8 mouse cellular contexts compared by ENCODE assay signal in the genomic region with DNA sequence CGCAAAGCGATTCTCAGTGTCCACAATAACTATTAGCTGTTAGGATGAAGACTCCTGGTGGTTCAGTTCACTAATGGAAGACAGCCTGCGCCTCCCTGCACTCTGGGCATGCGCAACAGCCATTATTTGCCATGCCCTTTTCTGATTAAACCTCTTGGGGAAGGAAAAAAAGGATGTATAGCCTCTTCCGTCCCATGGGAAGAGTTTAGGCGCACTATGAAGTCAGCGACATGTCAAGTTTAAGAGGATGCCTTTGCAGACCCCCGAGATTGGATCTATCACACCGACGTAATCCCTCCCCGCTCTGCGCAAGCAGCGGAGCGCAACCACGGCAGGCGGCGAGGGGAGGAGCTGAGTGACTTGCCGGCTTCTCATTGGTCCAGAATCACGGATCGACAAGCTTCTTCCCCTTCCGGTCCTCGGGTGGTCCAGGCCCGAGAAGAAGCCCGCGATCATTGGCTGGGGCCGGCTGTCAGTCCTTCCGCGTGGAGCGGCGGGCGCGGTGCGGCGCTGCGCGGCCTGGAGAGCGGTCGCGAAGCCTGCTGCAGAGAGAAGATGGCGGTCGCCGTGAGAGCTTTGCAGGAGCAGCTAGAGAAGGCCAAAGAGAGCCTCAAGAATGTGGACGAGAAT. TPM values are rescaled to one million over a fixed set of nuclear protein-coding genes. Genes with fewer than 3 reads are reported as not detected.
A peak's percentile ranks its signal among the peaks of the same experiment; 100 is the strongest.
DNase-seq lines count a peak whose midpoint lies in the region; ATAC-seq and TF ChIP-seq lines count a peak whose summit lies in the region.

TSS of gene Pnn (plus strand) at position 437 of the 630 bp plus-strand sequence.

- peak within 1 kb of the TSS; percentile 76 for H3K4me2 ChIP-seq in kidney, embryonic 14.5 days (replicated peaks; ENCODE audit: low read depth, low read length)
- H3K4me2 ChIP-seq in limb, embryonic 15.5 days, result peak within 1 kb of the TSS; percentile 68

- 0% methylated on average over 43 of the region's 43 CpGs for WGBS in kidney, embryonic 14.5 days
- WGBS in limb, embryonic 15.5 days, result under 1% methylated on average over 43 of the region's 43 CpGs

- peaks cover 2% of the 10 kb centered on the region; the same call in 1 of the 2 replicates for H3K4me1 ChIP-seq in bone marrow macrophage, adult 2 months (ENCODE audit: control insufficient read depth, insufficient read depth, low read length)
- H3K4me1 ChIP-seq in embryonic fibroblast, embryonic 13.5 days (ENCODE audit: control insufficient read depth, insufficient read depth, low read length), result 0 out of 2 replicates have a peak, but pooled peaks cover 6% of the 10 kb centered on the region
- H3K4me1 ChIP-seq in kidney, embryonic 14.5 days (ENCODE audit: control insufficient read depth, insufficient read depth, low read length), result peaks cover 4% of the 10 kb centered on the region; the same call in 1 of the 2 replicates
- H3K4me1 ChIP-seq in limb, embryonic 15.5 days, result no peaks in the 10 kb centered on the region; the same call in 1 of the 2 replicates

- no peaks in the 10 kb centered on the region for H3K9me3 ChIP-seq in kidney, embryonic 14.5 days (ENCODE audit: control insufficient read depth, low read length)
- no peaks in the 10 kb centered on the region for H3K9me3 ChIP-seq in limb, embryonic 15.5 days

- no peak; the same call in 1 of the 2 replicates for TF ChIP-seq CTCF in bone marrow macrophage, adult 2 months (IDR thresholded peaks at IDR 0.05; ENCODE audit: low read depth, low read length)
- no peak for TF ChIP-seq CTCF in embryonic fibroblast, embryonic 13.5 days (IDR thresholded peaks at IDR 0.05; ENCODE audit: borderline replicate concordance, insufficient read depth, low read length)

- TF ChIP-seq POLR2A in bone marrow macrophage, adult 2 months (IDR thresholded peaks at IDR 0.05; ENCODE audit: borderline replicate concordance, low read depth, low read length), result 0 out of 2 replicates have a peak, but pooled peaks have one; percentile 27
- TF ChIP-seq POLR2A in embryonic fibroblast, embryonic 13.5 days (IDR thresholded peaks at IDR 0.05; ENCODE audit: low read depth, low read length), result peak; percentile 70

- H3K4me3 ChIP-seq in bone marrow macrophage, adult 2 months (ENCODE audit: insufficient read depth, low read length), result peak within 1 kb of the TSS; percentile 84
- H3K4me3 ChIP-seq in embryonic fibroblast, embryonic 13.5 days (ENCODE audit: insufficient read depth, low read length), result peak within 1 kb of the TSS; percentile 99
- H3K4me3 ChIP-seq in kidney, embryonic 14.5 days (ENCODE audit: low read length), result peak within 1 kb of the TSS; percentile 99
- peak within 1 kb of the TSS; percentile 98 for H3K4me3 ChIP-seq in limb, embryonic 15.5 days

- H3K36me3 ChIP-seq in kidney, embryonic 14.5 days (ENCODE audit: control insufficient read depth, insufficient read depth, low read length), result peaks cover 36% of the 10 kb centered on the region
- H3K36me3 ChIP-seq in limb, embryonic 15.5 days, result peaks cover 31% of the 10 kb centered on the region

- peak; percentile 100 for ATAC-seq in kidney, embryonic 14.5 days (ENCODE audit: low FRiP score, low TSS enrichment)
- peak; percentile 100 for ATAC-seq in limb, embryonic 15.5 days (ENCODE audit: insufficient number of reproducible peaks, low FRiP score, low TSS enrichment, low read depth)

- H3K27me3 ChIP-seq in kidney, embryonic 14.5 days (ENCODE audit: control insufficient read depth, insufficient read depth, low read length), result no peaks in the 10 kb centered on the region
- no peaks in the 10 kb centered on the region for H3K27me3 ChIP-seq in limb, embryonic 15.5 days

- peak within 1 kb of the TSS; percentile 100 for H3K9ac ChIP-seq in kidney, embryonic 14.5 days (ENCODE audit: low read depth, low read length)
- H3K9ac ChIP-seq in limb, embryonic 15.5 days, result peak within 1 kb of the TSS; percentile 100

- H3K27ac ChIP-seq in bone marrow macrophage, adult 2 months (ENCODE audit: insufficient read depth, low read depth, low read length), result peak within 1 kb of the TSS; percentile 87
- peak within 1 kb of the TSS; percentile 89 for H3K27ac ChIP-seq in embryonic fibroblast, embryonic 13.5 days (ENCODE audit: insufficient read depth, low read length)
- peak within 1 kb of the TSS; percentile 95 for H3K27ac ChIP-seq in kidney, embryonic 14.5 days (ENCODE audit: low read depth, low read length)
- H3K27ac ChIP-seq in limb, embryonic 15.5 days, result peak within 1 kb of the TSS; percentile 90

- peak; percentile 98 for DNase-seq in A20 (ENCODE audit: low read depth, low spot score)
- peak; percentile 98 to 99 for DNase-seq in heart, adult 9 months (ENCODE audit: low spot score in 2 of 2)
- DNase-seq in monocyte, adult 2 months (ENCODE audit: low read depth in 1 of 2, low spot score in 2 of 2), result peak; percentile 93 to 95
- DNase-seq in spleen, postnatal 36 days (ENCODE audit: low spot score in 2 of 2), result peak; percentile 97 to 98

RNA-seq across cellular contexts. Expression of gene Pnn, which starts in this region (rescaled TPM):
- 81.7 and 114 TPM in 2 replicates for polyA plus RNA-seq in bone marrow macrophage, adult 2 months (2012; ENCODE audit: insufficient read depth, insufficient read length, missing spikeins)
- 71.0 and 84.6 TPM in 2 replicates for polyA plus RNA-seq in embryonic fibroblast, embryonic 13.5 days (2011; ENCODE audit: insufficient read length, low read depth, missing spikeins)
- 77.6 and 108 TPM in 2 replicates for polyA plus RNA-seq in kidney, embryonic 14.5 days (2014; fragmentation: Nextera tagmentation; extraction: Ambion mirVana)
- polyA plus RNA-seq in limb, embryonic 15.5 days (2015; fragmentation: Nextera tagmentation; extraction: Ambion mirVana), result 98.8 and 103 TPM in 2 replicates

Comparison
In these comparisons a context has a peak if more than half of its experiments do, and no peak if none do; other contexts are left out.
1. Peak in every context shown above with its lines: DNase-seq, ATAC-seq, H3K4me3 ChIP-seq and H3K27ac ChIP-seq.